Mouse (Mus musculus): ENCODE data around the gene Rbm44.

The Rbm44 gene

DNA sequence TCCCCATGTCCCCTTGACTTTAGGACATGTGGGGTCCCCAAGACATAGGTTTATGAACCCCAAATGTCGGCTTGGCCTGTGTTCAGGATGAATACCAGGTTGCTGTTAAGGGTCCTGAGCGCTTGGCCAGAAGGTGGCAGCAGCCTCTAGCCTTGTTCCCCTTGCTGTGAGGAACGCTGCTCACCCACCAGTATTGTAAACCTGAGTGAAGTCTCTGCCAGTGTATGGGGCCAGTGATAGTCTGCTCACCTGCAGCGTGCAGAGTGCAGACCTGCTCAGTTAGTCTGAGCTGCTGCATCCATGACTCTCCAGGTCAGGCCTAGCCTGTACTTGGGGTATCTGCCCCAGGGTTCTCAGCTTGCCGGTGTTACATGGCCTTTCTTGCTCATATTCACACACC, 34.2 kb downstream of the Rbm44 start:
- in situ Hi-C loops (cut with MboI, MseI) = loop anchor here (10.0 kb wide), 1 partner anchor 564 kb away; no protein-coding TSS in a partner anchor

DNA sequence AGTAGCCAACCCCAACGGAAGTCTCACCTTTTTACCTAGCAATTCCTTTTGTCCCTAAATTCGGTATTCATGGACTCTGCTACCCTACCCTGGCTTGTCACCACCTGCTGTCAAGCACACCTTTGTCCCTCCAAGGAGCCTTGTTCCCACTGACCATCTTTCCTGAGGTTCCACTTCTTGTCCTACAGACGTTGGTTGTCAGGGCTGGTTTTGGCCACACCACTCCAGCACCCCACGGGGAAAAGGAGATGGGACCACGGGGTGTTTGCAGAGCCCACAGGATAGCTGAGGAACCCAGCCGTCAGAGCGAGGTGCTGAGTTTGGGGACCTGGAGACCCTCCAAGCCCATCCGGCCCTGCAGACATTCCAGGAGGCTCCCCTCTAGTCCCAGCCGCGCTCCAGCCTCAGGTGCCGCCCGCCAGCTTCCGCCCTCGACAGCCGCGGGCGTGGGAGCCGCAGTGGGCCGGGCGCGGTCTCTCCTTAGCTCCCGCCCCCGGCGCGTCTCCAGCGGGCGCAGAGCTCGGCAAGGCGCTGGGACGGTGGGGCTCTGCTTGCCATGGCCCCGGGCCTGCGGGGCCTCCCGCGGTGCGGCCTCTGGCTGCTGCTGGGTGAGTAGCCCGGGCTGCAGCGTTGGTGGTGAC, 34.8 kb downstream of the Rbm44 start, which contains the start of gene Ramp1:
Gene Ramp1, plus strand, starts transcription at position 290 of the 641 bp plus-strand sequence.
- in situ Hi-C loops (cut with MboI, MseI) = loop anchor here (5.0 to 10.0 kb wide), 3 partner anchors 73 to 565 kb away; partner anchors contain the start of gene Ube2f

- in situ Hi-C loops (cut with MboI, MseI) = loop anchor here (5.0 kb wide), 2 partner anchors 72 to 123 kb away; partner anchors contain the start of gene Ube2f
These were observed 35.3 kb downstream of the Rbm44 start for GRCm38 (mm10) chr1:91180174-91180565.

DNA sequence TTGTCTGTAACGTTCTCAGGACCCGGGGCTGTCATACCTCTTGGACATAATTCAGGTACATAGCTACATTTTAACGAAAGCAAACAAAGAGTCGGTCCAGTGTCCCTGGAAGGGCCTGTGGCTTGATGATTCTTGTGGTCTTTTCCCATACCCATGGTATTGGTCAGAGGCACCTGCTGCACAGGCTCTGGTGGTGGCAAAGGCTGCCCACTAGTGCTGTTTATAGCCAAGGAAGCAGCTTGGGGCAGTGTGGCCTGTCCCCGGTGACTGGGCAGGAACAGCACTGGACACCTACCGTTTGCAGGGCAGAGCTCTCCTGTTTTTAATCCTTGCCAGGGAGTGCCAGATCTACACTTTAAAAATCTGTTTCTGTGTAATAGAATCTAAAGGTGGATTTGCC, 35.8 kb downstream of the Rbm44 start:
- in situ Hi-C loops (cut with MboI, MseI) = loop anchor here (5.0 kb wide), 2 partner anchors 72 to 123 kb away; partner anchors contain the start of gene Ube2f

DNA sequence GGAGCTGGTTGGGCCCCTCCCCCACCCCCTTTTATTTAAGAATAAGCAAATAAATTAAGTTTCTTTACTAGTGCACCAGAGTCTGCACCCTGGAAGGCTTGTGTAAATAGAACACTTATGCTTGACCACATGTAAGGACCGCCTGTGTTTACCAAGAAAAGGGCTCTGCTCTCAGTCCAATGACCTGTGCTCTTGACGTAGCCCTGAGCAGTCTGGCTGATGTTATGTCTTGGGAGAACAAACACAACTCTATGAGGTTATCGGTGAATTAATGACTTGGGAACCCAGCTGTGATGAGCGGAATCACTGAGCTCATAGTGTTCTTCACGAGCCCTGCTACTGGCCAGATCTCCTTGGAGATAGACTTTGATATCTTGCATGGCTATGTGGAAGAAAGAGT, 36.4 kb downstream of the Rbm44 start:
- in situ Hi-C loops (cut with MboI, MseI) = loop anchor here (5.0 kb wide), 2 partner anchors 71 to 124 kb away; partner anchors contain the start of gene Ube2f

GRCm38 (mm10) chr1:91181784-91182450, 37.0 kb downstream of the Rbm44 start:
- in situ Hi-C loops (cut with MboI, MseI) = loop anchor here (5.0 kb wide), 2 partner anchors 70 to 125 kb away; partner anchors contain the start of gene Ube2f

DNA sequence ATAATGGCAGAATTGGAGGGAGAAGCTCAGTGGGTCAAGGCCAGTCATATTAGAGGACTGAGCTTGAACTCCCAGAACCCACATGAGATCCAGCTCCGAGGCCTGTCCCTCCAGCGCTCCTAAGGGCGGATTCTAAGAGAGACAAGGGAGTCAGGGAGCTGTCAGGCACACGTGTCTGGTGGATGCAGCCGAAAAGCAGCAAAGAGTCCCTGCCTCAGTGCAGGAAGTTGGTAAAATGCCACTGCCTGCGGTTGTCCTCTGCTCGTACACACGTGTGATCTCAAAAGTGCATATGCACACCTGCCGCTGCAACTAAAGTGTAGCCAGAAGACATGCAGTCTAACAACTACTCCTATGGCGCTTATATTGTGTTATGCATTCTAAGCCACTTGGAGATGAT, 38.4 kb downstream of the Rbm44 start:
- in situ Hi-C loops (cut with MboI, MseI) = loop anchor here (5.0 kb wide), 2 partner anchors 69 to 126 kb away; partner anchors contain the start of gene Ube2f

DNA sequence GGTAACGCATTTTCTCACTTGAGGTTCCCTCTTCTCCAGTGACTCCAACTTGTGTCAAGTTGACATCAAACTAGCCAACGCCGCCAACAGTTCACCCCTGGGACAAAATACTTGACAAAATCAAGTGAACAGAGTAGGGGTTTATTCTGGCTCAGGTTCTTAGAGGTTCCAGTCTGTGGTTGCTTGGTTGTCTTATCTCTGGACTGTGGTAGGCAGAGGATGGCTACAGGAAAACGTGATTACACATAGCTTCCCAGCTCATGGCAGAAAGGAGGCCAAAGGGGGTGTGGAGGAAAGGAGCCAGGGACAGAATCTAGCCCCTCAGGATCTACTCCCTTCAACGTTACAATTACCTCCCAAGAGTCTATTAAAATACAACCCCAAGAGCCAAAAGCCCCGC, 41.8 kb downstream of the Rbm44 start:
- in situ Hi-C loops (cut with MboI, MseI) = no loop called here

GRCm38 (mm10) chr1:91187315-91187714, 42.4 kb downstream of the Rbm44 start:
- in situ Hi-C loops (cut with MboI, MseI) = no loop called here

- in situ Hi-C loops (cut with MboI, MseI) = no loop called here
These were observed 43.1 kb downstream of the Rbm44 start for GRCm38 (mm10) chr1:91187786-91188640.

- in situ Hi-C loops (cut with MboI, MseI) = no loop called here
These were observed 44.1 kb downstream of the Rbm44 start for GRCm38 (mm10) chr1:91188851-91189460.

GRCm38 (mm10) chr1:91192184-91192583, 47.3 kb downstream of the Rbm44 start:
- in situ Hi-C loops (cut with MboI, MseI) = no loop called here

DNA sequence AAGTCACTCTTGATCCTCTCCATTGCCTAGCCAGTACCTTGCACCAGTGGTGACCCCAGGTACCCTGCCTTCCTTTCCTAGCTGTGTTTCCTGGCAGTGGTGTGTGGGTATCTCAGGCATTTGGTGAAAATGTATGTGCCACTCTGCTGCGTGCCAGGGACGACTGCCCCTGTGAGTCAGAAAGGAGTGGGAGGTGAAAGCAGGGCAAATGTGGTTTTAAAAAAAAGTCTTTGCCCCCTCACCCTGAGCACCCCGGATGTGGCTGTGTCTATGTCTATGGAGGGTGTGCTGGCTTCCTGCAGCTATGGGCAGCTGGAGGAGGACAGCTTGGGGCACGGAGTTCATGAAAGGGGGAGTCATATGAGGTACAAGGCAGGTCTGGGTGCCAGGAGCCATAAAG, 48.4 kb downstream of the Rbm44 start:
- in situ Hi-C loops (cut with MboI, MseI) = no loop called here

GRCm38 (mm10) chr1:91193680-91194079, 48.8 kb downstream of the Rbm44 start:
- in situ Hi-C loops (cut with MboI, MseI) = no loop called here

DNA sequence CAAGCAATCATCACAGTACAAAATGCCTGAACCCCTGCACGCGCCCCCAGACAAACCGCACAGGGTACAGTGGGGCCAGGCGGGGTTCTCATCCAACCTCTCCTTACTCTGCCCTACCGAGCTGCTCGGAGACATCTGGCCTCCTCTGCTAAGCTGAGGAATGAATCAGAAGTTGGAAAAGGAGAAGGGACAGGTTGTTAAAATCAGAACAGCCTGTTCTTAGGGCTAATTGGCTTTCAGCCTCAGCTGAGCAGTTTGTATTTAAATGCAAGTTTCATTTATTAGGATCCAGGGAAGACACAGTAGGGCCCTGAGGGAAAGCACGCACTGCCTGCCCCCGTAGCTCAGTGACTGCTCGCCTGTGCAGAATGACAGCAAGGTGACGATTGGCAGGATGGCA, 54.9 kb downstream of the Rbm44 start:
- in situ Hi-C loops (cut with MboI, MseI) = no loop called here

DNA sequence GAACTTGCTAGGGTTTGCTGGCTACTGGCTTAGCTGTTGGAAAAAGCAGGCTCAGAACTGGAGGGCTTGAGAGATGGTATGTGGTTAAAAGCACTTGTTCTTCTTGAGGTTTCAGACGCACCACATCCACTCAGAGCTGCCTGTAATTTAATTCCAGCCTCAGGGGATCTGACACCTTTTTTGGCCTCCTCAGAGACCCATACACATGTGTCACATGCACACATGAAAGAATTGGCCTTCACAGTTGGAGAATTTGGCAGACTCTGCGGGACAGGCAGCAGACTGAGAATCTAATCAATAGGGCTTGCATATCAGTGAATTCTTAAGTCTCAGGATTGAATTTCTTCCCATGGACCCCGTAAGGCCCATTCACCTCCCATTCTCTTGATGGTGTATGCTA, 56.2 kb downstream of the Rbm44 start:
- in situ Hi-C loops (cut with MboI, MseI) = no loop called here

GRCm38 (mm10) chr1:91204221-91204765, 59.4 kb downstream of the Rbm44 start:
- in situ Hi-C loops (cut with MboI, MseI) = no loop called here

GRCm38 (mm10) chr1:91205651-91206050, 60.8 kb downstream of the Rbm44 start:
- in situ Hi-C loops (cut with MboI, MseI) = no loop called here

- in situ Hi-C loops (cut with MboI, MseI) = no loop called here
These were observed 61.4 kb downstream of the Rbm44 start for GRCm38 (mm10) chr1:91206336-91206735.

GRCm38 (mm10) chr1:91206873-91207272, 62.0 kb downstream of the Rbm44 start:
- in situ Hi-C loops (cut with MboI, MseI) = no loop called here
